Mouse (Mus musculus): ENCODE measurements around the gene Col28a1. TPM values are rescaled to one million over a fixed set of nuclear protein-coding genes. Genes with fewer than 3 reads are reported as not detected.

Col28a1 gene
- polyA plus RNA-seq, 1 experiment from 2014 or later = 0.37 TPM

GRCm38 (mm10) chr6:8105870-8106706 is 86.3 kb downstream of the Col28a1 start:
- Histone ChIP-seq H3K4me1 (no peaks in the 10 kb centered on the region), H3K27ac (no peak overlapping the region), H3K36me3 (no peaks in the 10 kb centered on the region), H3K9ac (no peak overlapping the region), H3K4me3 (no peak overlapping the region), H3K9me3 (peaks cover 3% of the 10 kb centered on the region; the same call in 1 of the 2 replicates), H3K27me3 (no peaks in the 10 kb centered on the region), H3K4me2 (replicated peaks) (no peak overlapping the region)
- ATAC-seq (ENCODE audit: low FRiP score, low read depth) = no peak
- WGBS = 72% methylated on average over 10 of the region's 10 CpGs

GRCm38 (mm10) chr6:8101224-8101623 is 91.2 kb downstream of the Col28a1 start:
- Histone ChIP-seq H3K4me2 (replicated peaks) (no peak overlapping the region), H3K36me3 (no peaks in the 10 kb centered on the region), H3K9me3 (no peaks in the 10 kb centered on the region), H3K4me3 (no peak overlapping the region), H3K9ac (no peak overlapping the region), H3K27ac (no peak overlapping the region), H3K27me3 (no peaks in the 10 kb centered on the region), H3K4me1 (no peaks in the 10 kb centered on the region)
- 0 out of 2 replicates have a peak, but pooled peaks have one; percentile 61 for ATAC-seq (ENCODE audit: low FRiP score, low read depth)

- H3K9me3 ChIP-seq = no peaks in the 10 kb centered on the region
- H3K4me3 ChIP-seq = no peak overlapping the region
- H3K27me3 ChIP-seq = no peaks in the 10 kb centered on the region
- H3K27ac ChIP-seq = no peak overlapping the region
- 0 out of 2 replicates have a peak, but pooled peaks cover 3% of the 10 kb centered on the region for H3K4me1 ChIP-seq
- H3K9ac ChIP-seq = no peak overlapping the region
- ATAC-seq (ENCODE audit: low FRiP score, low read depth) = no peak
- H3K36me3 ChIP-seq = no peaks in the 10 kb centered on the region
- no peak overlapping the region for H3K4me2 ChIP-seq (replicated peaks)
- 32% methylated on average over 3 of the region's 3 CpGs for WGBS
Measured at GRCm38 (mm10) chr6:8095856-8096255, 96.6 kb downstream of the Col28a1 start.

- H3K4me2 ChIP-seq (replicated peaks) = no peak overlapping the region
- no peak overlapping the region for H3K27ac ChIP-seq
- no peak overlapping the region for H3K4me3 ChIP-seq
- no peaks in the 10 kb centered on the region for H3K36me3 ChIP-seq
- H3K4me1 ChIP-seq = 0 out of 2 replicates have a peak, but pooled peaks cover 3% of the 10 kb centered on the region
- no peaks in the 10 kb centered on the region for H3K27me3 ChIP-seq
- no peak overlapping the region for H3K9ac ChIP-seq
- 58% methylated on average over 8 of the region's 8 CpGs for WGBS
- H3K9me3 ChIP-seq = no peaks in the 10 kb centered on the region
- no peak for ATAC-seq (ENCODE audit: low FRiP score, low read depth)
Measured at GRCm38 (mm10) chr6:8094160-8094953, 98.1 kb downstream of the Col28a1 start.

GRCm38 (mm10) chr6:8093556-8093955 is 98.9 kb downstream of the Col28a1 start:
- no peak overlapping the region for H3K4me3 ChIP-seq
- 0 out of 2 replicates have a peak, but pooled peaks cover 3% of the 10 kb centered on the region for H3K4me1 ChIP-seq
- ATAC-seq (ENCODE audit: low FRiP score, low read depth) = no peak
- no peaks in the 10 kb centered on the region for H3K36me3 ChIP-seq
- H3K27ac ChIP-seq = no peak overlapping the region
- H3K27me3 ChIP-seq = no peaks in the 10 kb centered on the region
- no peaks in the 10 kb centered on the region for H3K9me3 ChIP-seq
- no peak overlapping the region for H3K4me2 ChIP-seq (replicated peaks)
- 88% methylated on average over 7 of the region's 7 CpGs for WGBS
- H3K9ac ChIP-seq = no peak overlapping the region

DNA sequence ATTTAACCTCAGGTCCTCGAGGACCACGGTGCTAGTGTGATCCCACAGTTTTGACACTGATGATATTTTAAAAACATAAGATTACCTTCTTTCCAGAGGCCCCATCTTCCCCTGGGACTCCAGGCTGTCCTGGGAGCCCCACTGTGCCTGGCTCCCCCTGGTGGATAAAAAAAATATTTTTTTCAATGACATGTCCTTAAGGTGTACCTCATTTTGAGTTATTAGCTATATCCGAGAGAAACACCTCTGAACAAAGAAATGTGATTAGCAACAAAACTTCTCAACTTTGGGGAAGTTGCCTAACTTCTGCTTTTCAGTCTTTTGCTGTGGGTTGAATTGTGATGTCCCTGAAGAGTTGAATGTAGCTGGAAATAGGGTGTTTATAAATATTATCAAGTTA is 105.6 kb downstream of the Col28a1 start:
- no peak for ATAC-seq (ENCODE audit: low FRiP score, low read depth)
- Histone ChIP-seq H3K4me2 (replicated peaks) (no peak overlapping the region), H3K9ac (no peak overlapping the region), H3K4me3 (no peak overlapping the region), H3K9me3 (no peaks in the 10 kb centered on the region), H3K27me3 (no peaks in the 10 kb centered on the region), H3K4me1 (peaks cover 6% of the 10 kb centered on the region; the same call in 1 of the 2 replicates), H3K36me3 (no peaks in the 10 kb centered on the region), H3K27ac (no peak overlapping the region)
- 57% methylated on average over 3 of the region's 3 CpGs for WGBS

DNA sequence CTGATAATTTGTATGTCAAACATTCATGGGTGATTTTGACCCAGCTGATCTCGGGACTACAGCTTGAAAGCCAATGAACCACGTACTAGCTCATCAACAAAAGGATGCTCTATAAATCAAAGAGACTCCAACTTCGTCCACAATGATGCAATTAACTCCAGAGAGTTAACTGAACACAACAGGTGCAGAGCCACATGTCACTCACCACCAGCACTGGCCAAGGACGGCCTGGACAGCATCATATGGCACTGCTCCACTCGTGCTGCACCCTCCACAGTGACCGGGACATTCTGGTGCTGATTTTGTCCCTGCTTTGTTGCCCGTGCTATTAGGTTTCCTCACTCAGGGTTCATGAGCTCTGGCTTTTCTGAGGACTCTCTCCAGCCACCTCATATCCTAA is 107.6 kb downstream of the Col28a1 start:
- Histone ChIP-seq H3K4me2 (replicated peaks) (no peak overlapping the region), H3K4me1 (peaks cover 17% of the 10 kb centered on the region), H3K36me3 (no peaks in the 10 kb centered on the region), H3K4me3 (no peak overlapping the region), H3K27me3 (no peaks in the 10 kb centered on the region), H3K27ac (no peak overlapping the region), H3K9ac (no peak overlapping the region), H3K9me3 (no peaks in the 10 kb centered on the region)
- 48% methylated on average over 7 of the region's 7 CpGs for WGBS
- ATAC-seq (ENCODE audit: low FRiP score, low read depth) = peak; percentile 49; the same call in 1 of the 2 replicates

GRCm38 (mm10) chr6:8083196-8083595 is 109.2 kb downstream of the Col28a1 start:
- Histone ChIP-seq H3K27me3 (no peaks in the 10 kb centered on the region), H3K4me2 (replicated peaks) (no peak overlapping the region), H3K9ac (no peak overlapping the region), H3K9me3 (no peaks in the 10 kb centered on the region), H3K4me1 (peaks cover 20% of the 10 kb centered on the region), H3K27ac (no peak overlapping the region), H3K36me3 (no peaks in the 10 kb centered on the region), H3K4me3 (no peak overlapping the region)
- 87% methylated on average over 2 of the region's 2 CpGs for WGBS
- no peak for ATAC-seq (ENCODE audit: low FRiP score, low read depth)

GRCm38 (mm10) chr6:8077572-8078146 is 114.8 kb downstream of the Col28a1 start:
- H3K4me1 ChIP-seq = peaks cover 30% of the 10 kb centered on the region
- no peak overlapping the region for H3K27ac ChIP-seq
- WGBS = 24% methylated on average over 5 of the region's 5 CpGs

DNA sequence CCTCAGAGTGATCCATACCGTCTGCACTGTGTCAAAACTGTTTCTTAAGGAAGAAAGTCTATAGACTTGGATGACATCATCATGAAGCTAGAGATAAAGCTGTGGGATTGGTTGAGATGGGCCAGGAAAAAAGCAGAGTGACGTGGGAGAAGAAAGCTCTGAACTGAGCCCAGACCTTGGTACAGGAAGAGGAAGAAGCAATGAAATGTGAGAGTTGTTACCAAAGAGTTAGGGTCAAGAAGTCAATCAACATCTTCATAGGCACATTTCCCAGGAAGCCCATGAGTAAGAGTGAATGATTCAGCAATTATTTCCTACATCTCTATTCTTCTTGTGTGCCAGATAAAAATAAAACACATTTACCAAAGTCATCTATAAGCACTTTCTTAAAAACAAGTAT is 117.5 kb downstream of the Col28a1 start:
- Histone ChIP-seq H3K4me3 (no peak overlapping the region), H3K27me3 (no peaks in the 10 kb centered on the region)
- WGBS = 75% methylated on average over 2 of the region's 2 CpGs

More at GRCm38 (mm10) chr6:8077572-8078146, 114.8 kb downstream of the Col28a1 start:
- Histone ChIP-seq H3K4me3 (no peak overlapping the region), H3K4me2 (replicated peaks) (no peak overlapping the region), H3K9ac (no peak overlapping the region), H3K36me3 (no peaks in the 10 kb centered on the region), H3K27me3 (no peaks in the 10 kb centered on the region), H3K9me3 (no peaks in the 10 kb centered on the region)
- ATAC-seq (ENCODE audit: low FRiP score, low read depth) = peak; percentile 38; the same call in 1 of the 2 replicates

DNA sequence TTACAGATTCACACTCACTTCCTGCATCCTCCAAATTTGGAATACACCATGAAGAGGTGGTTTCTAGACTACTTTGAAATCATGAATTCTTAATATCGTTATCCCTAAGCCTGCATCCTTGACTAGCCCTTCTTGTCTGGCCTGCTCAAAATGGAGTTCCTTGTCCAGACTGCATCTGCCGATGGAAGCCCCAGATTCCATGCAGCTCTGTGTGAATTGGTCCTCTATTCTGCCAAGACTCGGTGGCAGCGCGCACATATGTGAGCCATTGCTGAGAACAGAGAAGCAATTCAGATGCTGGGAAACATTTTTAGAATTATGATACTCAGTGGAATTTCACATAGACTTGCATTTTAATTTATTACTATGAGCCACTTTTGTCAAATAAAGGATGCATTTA is 123.4 kb downstream of the Col28a1 start:
- WGBS = 62% methylated on average over 5 of the region's 5 CpGs
- H3K27ac ChIP-seq = peak overlapping the region; percentile 55; the same call in 1 of the 2 replicates
- H3K36me3 ChIP-seq = no peaks in the 10 kb centered on the region
- no peak overlapping the region for H3K4me2 ChIP-seq (replicated peaks)
- no peak overlapping the region for H3K9ac ChIP-seq
- no peaks in the 10 kb centered on the region for H3K9me3 ChIP-seq
- H3K4me3 ChIP-seq = no peak overlapping the region
- H3K27me3 ChIP-seq = no peaks in the 10 kb centered on the region
- peaks cover 4% of the 10 kb centered on the region; the same call in 1 of the 2 replicates for H3K4me1 ChIP-seq
- ATAC-seq (ENCODE audit: low FRiP score, low read depth) = peak; percentile 67

More for the DNA sequence above, 117.5 kb downstream of the Col28a1 start:
- Histone ChIP-seq H3K4me2 (replicated peaks) (no peak overlapping the region), H3K9ac (no peak overlapping the region), H3K4me1 (peaks cover 20% of the 10 kb centered on the region; the same call in 1 of the 2 replicates), H3K9me3 (no peaks in the 10 kb centered on the region), H3K27ac (no peak overlapping the region), H3K36me3 (no peaks in the 10 kb centered on the region)
- ATAC-seq (ENCODE audit: low FRiP score, low read depth) = no peak

DNA sequence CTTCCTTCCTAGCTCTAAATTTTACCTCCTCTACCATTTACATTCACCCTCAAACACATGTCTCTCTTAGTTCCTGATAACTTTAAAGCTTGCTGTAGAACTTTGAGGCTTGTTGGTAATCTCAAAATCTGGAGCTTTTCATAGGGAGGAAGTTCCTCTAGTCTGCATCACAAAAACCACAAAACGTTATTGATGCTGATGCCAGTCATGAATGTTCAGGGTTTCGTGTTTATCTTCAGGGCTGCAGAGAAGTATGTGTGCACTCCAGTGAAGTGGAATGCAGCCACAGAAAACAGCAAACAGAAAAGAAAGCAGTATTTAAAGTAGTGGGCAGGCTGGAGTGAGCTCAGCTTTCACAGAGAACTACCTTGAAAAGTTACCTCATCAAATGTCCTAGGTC is 124.0 kb downstream of the Col28a1 start:
- H3K36me3 ChIP-seq = no peaks in the 10 kb centered on the region
- 61% methylated on average over 2 of the region's 2 CpGs for WGBS
- H3K4me2 ChIP-seq (replicated peaks) = no peak overlapping the region
- ATAC-seq (ENCODE audit: low FRiP score, low read depth) = no peak
- H3K27me3 ChIP-seq = no peaks in the 10 kb centered on the region
- H3K27ac ChIP-seq = peak overlapping the region; percentile 55
- H3K9me3 ChIP-seq = no peaks in the 10 kb centered on the region
- H3K9ac ChIP-seq = no peak overlapping the region
- no peak overlapping the region for H3K4me3 ChIP-seq
- peaks cover 4% of the 10 kb centered on the region; the same call in 1 of the 2 replicates for H3K4me1 ChIP-seq
